Mouse (Mus musculus) heart, postnatal 0 days (tissue): ENCODE data around the gene Dclk1. TPM values are rescaled to one million over a fixed set of nuclear protein-coding genes. Genes with fewer than 3 reads are reported as not detected.

Source experiments
- ATAC-seq: fragments of 200-750 bp; cut with Nextera tagmentation; 2 replicates; pipeline ENCODE4 v1.8.0; 2017; ENCODE audit warnings: low read depth, moderate number of reproducible peaks, moderate library complexity; ENCODE audit not compliant: insufficient read depth
- DNase-seq: peaks from one replicate; pipeline ENCODE4 v3.0.0-alpha.2; 2016; ENCODE audit warnings: low spot score
- H3K27ac ChIP-seq: fragments of 300-500 bp; sonication (generic); 2 replicates; pipeline ENCODE4 v1.5.1; 2014; ENCODE audit warnings: low read depth, mild to moderate bottlenecking
- H3K27me3 ChIP-seq: fragments of 300-500 bp; sonication (generic); 2 replicates; pipeline ENCODE4 v1.6.1; 2014; ENCODE audit warnings: low read length, mixed read lengths; ENCODE audit not compliant: control insufficient read depth, insufficient read depth
- H3K36me3 ChIP-seq: fragments of 300-500 bp; sonication (generic); replicated peaks from 2 replicates; pipeline ENCODE4 v1.6.1; 2014; ENCODE audit warnings: low read length, mixed read lengths; ENCODE audit not compliant: control insufficient read depth, insufficient read depth
- H3K4me1 ChIP-seq: fragments of 300-500 bp; sonication (generic); 2 replicates; pipeline ENCODE4 v1.6.1; 2014; ENCODE audit warnings: antibody characterized with exemption; ENCODE audit not compliant: control insufficient read depth, insufficient read depth
- H3K4me2 ChIP-seq: fragments of 300-500 bp; sonication (generic); 2 replicates; pipeline ENCODE4 v1.6.1; 2014; ENCODE audit warnings: low read depth, mild to moderate bottlenecking, low read length, moderate library complexity
- H3K4me3 ChIP-seq: fragments of 300-500 bp; sonication (generic); 2 replicates; pipeline ENCODE4 v1.5.1; 2014; ENCODE audit warnings: low read depth, low read length
- H3K9ac ChIP-seq: fragments of 300-500 bp; sonication (generic); replicated peaks from 2 replicates; pipeline ENCODE4 v1.6.1; 2014; ENCODE audit warnings: low read depth, low read length, mixed read lengths
- H3K9me3 ChIP-seq: fragments of 300-500 bp; sonication (generic); replicated peaks from 2 replicates; pipeline ENCODE4 v1.6.1; 2016; ENCODE audit warnings: low read length; ENCODE audit not compliant: control insufficient read depth
- CTCF ChIP-seq: IDR thresholded peaks from 2 replicates; pipeline ENCODE4 v1.5.1; 2016; ENCODE audit warnings: antibody characterized with exemption, control low read depth, low read depth
- EP300 ChIP-seq: IDR thresholded peaks from 2 replicates; pipeline ENCODE4 v1.6.1; 2016; ENCODE audit warnings: antibody characterized with exemption, low read depth
- WGBS: fragments of 180-500 bp; shearing (Covaris S2); extraction: QIAGEN DNeasy Blood & Tissue Kit; methylation state at CpG from one replicate; pipeline ENCODE4 v1.1.7; 2014; 5-methylcytosine and 5-hydroxymethylcytosine counted together
- polyA plus RNA-seq: library from polyadenylated mRNA; unstranded; fragments of >200 nt; fragmentation: Nextera tagmentation; extraction: Ambion mirVana; gene quantifications from 2 replicates; pipeline ENCODE4 v1.2.1, GENCODE M21; 2015
- total RNA-seq: library from RNA; depleted of rRNA; stranded (reverse); fragments of >200 nt; gene quantifications from 2 replicates; pipeline ENCODE4 v1.2.3, GENCODE M21; 2014; ENCODE audit warnings: low replicate concordance

The Dclk1 gene
- total and polyA plus RNA-seq, 2 experiments from 2014 or later: 4.9 to 18.7 TPM

- TF ChIP-seq CTCF (no peak), EP300 (no peak)
- no peaks in the 10 kb centered on the region for H3K36me3 ChIP-seq
- no peak overlapping the region for H3K4me3 ChIP-seq
- no peak overlapping the region for H3K4me2 ChIP-seq
- H3K4me1 ChIP-seq: no peaks in the 10 kb centered on the region
- no peak for ATAC-seq
- no peak for DNase-seq
- no peak overlapping the region for H3K27ac ChIP-seq
- H3K9ac ChIP-seq: no peak overlapping the region
- no peaks in the 10 kb centered on the region for H3K27me3 ChIP-seq
- WGBS: 20% methylated on average over 3 of the region's 3 CpGs
- H3K9me3 ChIP-seq: no peaks in the 10 kb centered on the region
Observed at GRCm38 (mm10) chr3:55419334-55419733, 177.2 kb downstream of the Dclk1 start.

GRCm38 (mm10) chr3:55420436-55421083 is 178.4 kb downstream of the Dclk1 start:
- Histone ChIP-seq H3K36me3 (no peaks in the 10 kb centered on the region), H3K27ac (no peak overlapping the region), H3K9ac (no peak overlapping the region), H3K4me2 (no peak overlapping the region), H3K4me1 (no peaks in the 10 kb centered on the region), H3K4me3 (no peak overlapping the region), H3K27me3 (no peaks in the 10 kb centered on the region), H3K9me3 (no peaks in the 10 kb centered on the region)
- no peak for DNase-seq
- no peak for TF ChIP-seq CTCF
- TF ChIP-seq EP300: no peak
- no peak for ATAC-seq
- 57% methylated on average over 8 of the region's 8 CpGs for WGBS

- Histone ChIP-seq H3K36me3 (no peaks in the 10 kb centered on the region), H3K4me3 (no peak overlapping the region), H3K9ac (no peak overlapping the region), H3K4me1 (no peaks in the 10 kb centered on the region), H3K9me3 (no peaks in the 10 kb centered on the region), H3K4me2 (no peak overlapping the region), H3K27me3 (no peaks in the 10 kb centered on the region), H3K27ac (no peak overlapping the region)
- TF ChIP-seq CTCF (no peak), EP300 (no peak)
- 37% methylated on average over 11 of the region's 11 CpGs for WGBS
- no peak for DNase-seq
- ATAC-seq: no peak
Observed at GRCm38 (mm10) chr3:55423640-55424397, 181.7 kb downstream of the Dclk1 start.

GRCm38 (mm10) chr3:55430022-55430549 is 187.9 kb downstream of the Dclk1 start:
- DNase-seq: no peak
- Histone ChIP-seq H3K27ac (no peak overlapping the region), H3K4me3 (no peak overlapping the region), H3K4me2 (no peak overlapping the region), H3K27me3 (no peaks in the 10 kb centered on the region), H3K9me3 (no peaks in the 10 kb centered on the region), H3K9ac (no peak overlapping the region), H3K36me3 (no peaks in the 10 kb centered on the region), H3K4me1 (no peaks in the 10 kb centered on the region)
- 71% methylated on average over 2 of the region's 2 CpGs for WGBS
- TF ChIP-seq EP300 (no peak), CTCF (no peak)
- ATAC-seq: no peak

GRCm38 (mm10) chr3:55431223-55431622 is 189.1 kb downstream of the Dclk1 start:
- WGBS: 89% methylated on average over 3 of the region's 3 CpGs
- DNase-seq (no peak), ATAC-seq (no peak)
- no peaks in the 10 kb centered on the region for H3K4me1 ChIP-seq
- no peak for TF ChIP-seq EP300
- TF ChIP-seq CTCF: no peak
- no peaks in the 10 kb centered on the region for H3K36me3 ChIP-seq
- no peak overlapping the region for H3K9ac ChIP-seq
- no peak overlapping the region for H3K4me2 ChIP-seq
- H3K4me3 ChIP-seq: no peak overlapping the region
- H3K27me3 ChIP-seq: no peaks in the 10 kb centered on the region
- no peak overlapping the region for H3K27ac ChIP-seq
- H3K9me3 ChIP-seq: no peaks in the 10 kb centered on the region
